Mouse (Mus musculus) heart, embryonic 16.5 days (tissue): Measurements from ENCODE around the gene Tmem123. TPM values are rescaled to one million over a fixed set of nuclear protein-coding genes. Genes with fewer than 3 reads are reported as not detected.

Source experiments
- ATAC-seq: fragments of 200-750 bp; cut with Nextera tagmentation; replicated peaks from 2 replicates; pipeline ENCODE4 v1.8.0; 2017; ENCODE audit warnings: moderate number of reproducible peaks; ENCODE audit not compliant: insufficient read depth, low FRiP score; ENCODE audit errors: extremely low read depth
- H3K27ac ChIP-seq: fragments of 300-500 bp; sonication (generic); 2 replicates; pipeline ENCODE4 v1.5.1; 2014; ENCODE audit warnings: mild to moderate bottlenecking, low read length, control low read depth, moderate library complexity
- H3K27me3 ChIP-seq: fragments of 300-500 bp; sonication (generic); 2 replicates; pipeline ENCODE4 v1.6.1; 2014; ENCODE audit warnings: low read length, mixed read lengths; ENCODE audit not compliant: control insufficient read depth, insufficient read depth
- H3K36me3 ChIP-seq: fragments of 300-500 bp; sonication (generic); 2 replicates; pipeline ENCODE4 v1.6.1; 2014; ENCODE audit not compliant: control insufficient read depth, insufficient read depth
- H3K4me1 ChIP-seq: fragments of 300-500 bp; sonication (generic); 2 replicates; pipeline ENCODE4 v1.6.1; 2014; ENCODE audit warnings: low read length, mixed read lengths; ENCODE audit not compliant: control insufficient read depth, insufficient read depth
- H3K4me2 ChIP-seq: fragments of 300-500 bp; sonication (generic); 2 replicates; pipeline ENCODE4 v1.6.1; 2014; ENCODE audit warnings: low read depth, mild to moderate bottlenecking, control low read depth, low read length
- H3K4me3 ChIP-seq: fragments of 300-500 bp; sonication (generic); 2 replicates; pipeline ENCODE4 v1.5.1; 2014; ENCODE audit warnings: mild to moderate bottlenecking, control low read depth, low read length
- H3K9ac ChIP-seq: fragments of 300-500 bp; sonication (generic); 2 replicates; pipeline ENCODE4 v1.6.1; 2014; ENCODE audit warnings: low read length, control low read depth
- H3K9me3 ChIP-seq: fragments of 300-500 bp; sonication (generic); replicated peaks from 2 replicates; pipeline ENCODE4 v1.6.1; 2016; ENCODE audit warnings: low read length; ENCODE audit not compliant: control insufficient read depth
- WGBS: fragments of 180-500 bp; shearing (Covaris S2); extraction: QIAGEN DNeasy Blood & Tissue Kit; methylation state at CpG from one replicate; pipeline ENCODE4 v1.1.7; 2014; 5-methylcytosine and 5-hydroxymethylcytosine counted together
- polyA plus RNA-seq: library from polyadenylated mRNA; unstranded; fragments of >200 nt; fragmentation: Nextera tagmentation; extraction: Ambion mirVana; gene quantifications from 2 replicates; pipeline ENCODE4 v1.2.1, GENCODE M21; 2015

Gene Tmem123
- polyA plus RNA-seq, 1 experiment from 2014 or later = 104 TPM

DNA sequence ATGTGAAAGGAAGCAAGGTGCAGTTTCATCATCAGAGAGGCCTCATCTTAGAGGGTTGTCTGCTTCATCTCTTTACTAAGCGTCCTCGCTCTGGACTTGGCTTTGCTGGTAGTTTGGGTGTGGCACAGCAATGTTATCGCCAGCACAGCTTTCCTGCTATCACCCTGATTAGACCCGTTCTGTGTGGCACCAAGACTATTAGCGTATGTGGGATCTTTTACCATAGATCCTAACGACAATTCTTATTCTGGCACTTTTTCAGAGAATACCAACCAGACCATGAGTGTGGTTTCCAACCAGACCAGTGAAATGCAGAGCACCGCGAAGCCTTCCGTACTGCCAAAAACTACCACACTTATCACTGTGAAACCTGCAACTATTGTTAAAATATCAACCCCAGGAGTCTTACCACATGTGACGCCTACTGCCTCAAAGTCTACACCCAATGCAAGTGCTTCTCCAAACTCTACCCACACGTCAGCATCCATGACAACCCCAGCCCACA lies 26.8 kb downstream of the Tmem123 start:
- Histone ChIP-seq H3K4me1 (no peaks in the 10 kb centered on the region), H3K36me3 (peaks cover 26% of the 10 kb centered on the region)
- WGBS = 87% methylated on average over 11 of the region's 11 CpGs

GRCm38 (mm10) chr9:7793561-7793960 lies 29.7 kb downstream of the Tmem123 start:
- H3K4me3 ChIP-seq = no peak overlapping the region
- no peak overlapping the region for H3K27ac ChIP-seq
- peaks cover 26% of the 10 kb centered on the region for H3K36me3 ChIP-seq
- H3K9ac ChIP-seq = no peak overlapping the region
- H3K4me2 ChIP-seq = no peak overlapping the region
- no peaks in the 10 kb centered on the region for H3K4me1 ChIP-seq
- H3K27me3 ChIP-seq = no peaks in the 10 kb centered on the region
- whole genome bisulfite sequencing = 88% methylated on average over 2 of the region's 2 CpGs
- no peak for ATAC-seq
- no peaks in the 10 kb centered on the region for H3K9me3 ChIP-seq

More for the DNA sequence above, 26.8 kb downstream of the Tmem123 start:
- Histone ChIP-seq H3K27ac (no peak overlapping the region), H3K27me3 (no peaks in the 10 kb centered on the region), H3K4me3 (no peak overlapping the region), H3K9ac (no peak overlapping the region), H3K9me3 (no peaks in the 10 kb centered on the region), H3K4me2 (no peak overlapping the region)
- no peak for ATAC-seq

DNA sequence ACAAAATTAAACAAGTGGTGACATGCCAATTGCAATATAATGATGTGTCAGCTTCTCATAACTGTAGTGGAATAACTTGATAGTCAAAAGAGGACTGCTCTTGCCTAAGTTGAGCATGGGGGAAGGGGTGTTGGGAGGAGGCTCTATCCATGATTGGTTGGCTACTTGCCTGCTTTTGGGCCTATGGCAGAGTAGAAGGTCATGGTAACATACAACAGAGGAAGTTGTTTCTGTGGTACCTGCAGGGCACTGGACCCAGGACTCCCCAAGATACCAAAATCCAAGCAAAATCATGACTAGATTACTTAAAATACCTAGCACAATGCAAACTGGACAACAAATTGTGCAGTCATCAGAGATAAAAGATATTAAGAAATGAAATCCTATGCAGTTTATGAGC lies 31.7 kb downstream of the Tmem123 start:
- no peaks in the 10 kb centered on the region for H3K4me1 ChIP-seq
- no peak overlapping the region for H3K9ac ChIP-seq
- no peak overlapping the region for H3K27ac ChIP-seq
- no peaks in the 10 kb centered on the region for H3K27me3 ChIP-seq
- no peak overlapping the region for H3K4me3 ChIP-seq
- no peak overlapping the region for H3K4me2 ChIP-seq
- H3K36me3 ChIP-seq = peaks cover 25% of the 10 kb centered on the region
- ATAC-seq = no peak
- no peaks in the 10 kb centered on the region for H3K9me3 ChIP-seq

GRCm38 (mm10) chr9:7796129-7796864 lies 32.5 kb downstream of the Tmem123 start:
- Histone ChIP-seq H3K4me1 (no peaks in the 10 kb centered on the region), H3K27me3 (no peaks in the 10 kb centered on the region), H3K36me3 (peaks cover 18% of the 10 kb centered on the region), H3K4me2 (no peak overlapping the region), H3K9ac (no peak overlapping the region), H3K27ac (no peak overlapping the region), H3K9me3 (no peaks in the 10 kb centered on the region), H3K4me3 (no peak overlapping the region)
- no peak for ATAC-seq
- 76% methylated on average over 6 of the region's 6 CpGs for WGBS

GRCm38 (mm10) chr9:7797542-7797941 lies 33.7 kb downstream of the Tmem123 start:
- H3K4me2 ChIP-seq = no peak overlapping the region
- 94% methylated on average over 2 of the region's 2 CpGs for WGBS
- H3K27me3 ChIP-seq = no peaks in the 10 kb centered on the region
- H3K9ac ChIP-seq = no peak overlapping the region
- no peak for ATAC-seq
- peaks cover 8% of the 10 kb centered on the region for H3K36me3 ChIP-seq
- no peak overlapping the region for H3K4me3 ChIP-seq
- no peaks in the 10 kb centered on the region for H3K9me3 ChIP-seq
- H3K4me1 ChIP-seq = no peaks in the 10 kb centered on the region
- H3K27ac ChIP-seq = no peak overlapping the region

- Histone ChIP-seq H3K27ac (no peak overlapping the region), H3K9ac (no peak overlapping the region), H3K4me2 (no peak overlapping the region), H3K9me3 (no peaks in the 10 kb centered on the region), H3K36me3 (0 out of 2 replicates have a peak, but pooled peaks cover 2% of the 10 kb centered on the region), H3K4me3 (no peak overlapping the region), H3K4me1 (no peaks in the 10 kb centered on the region), H3K27me3 (no peaks in the 10 kb centered on the region)
- WGBS = 93% methylated on average over 3 of the region's 3 CpGs
- no peak for ATAC-seq
Observed at GRCm38 (mm10) chr9:7798555-7798954, 34.7 kb downstream of the Tmem123 start.

GRCm38 (mm10) chr9:7805101-7805506 lies 41.3 kb downstream of the Tmem123 start:
- WGBS = 72% methylated on average over 3 of the region's 5 CpGs
- H3K36me3 ChIP-seq = no peaks in the 10 kb centered on the region
- no peak overlapping the region for H3K4me3 ChIP-seq
- no peak overlapping the region for H3K4me2 ChIP-seq
- H3K27me3 ChIP-seq = no peaks in the 10 kb centered on the region
- H3K4me1 ChIP-seq = no peaks in the 10 kb centered on the region
- no peak overlapping the region for H3K27ac ChIP-seq
- no peak overlapping the region for H3K9ac ChIP-seq
- H3K9me3 ChIP-seq = no peaks in the 10 kb centered on the region
- no peak for ATAC-seq

GRCm38 (mm10) chr9:7822758-7823157 lies 58.9 kb downstream of the Tmem123 start:
- Histone ChIP-seq H3K4me1 (no peaks in the 10 kb centered on the region), H3K4me3 (no peak overlapping the region), H3K27ac (no peak overlapping the region), H3K27me3 (no peaks in the 10 kb centered on the region), H3K36me3 (peaks cover 28% of the 10 kb centered on the region), H3K9me3 (no peaks in the 10 kb centered on the region), H3K4me2 (no peak overlapping the region), H3K9ac (no peak overlapping the region)
- no peak for ATAC-seq
- 70% methylated on average over 3 of the region's 3 CpGs for WGBS

- no peak overlapping the region for H3K4me2 ChIP-seq
- peaks cover 7% of the 10 kb centered on the region for H3K4me1 ChIP-seq
- no peak overlapping the region for H3K9ac ChIP-seq
- H3K36me3 ChIP-seq = peaks cover 14% of the 10 kb centered on the region
- H3K27me3 ChIP-seq = no peaks in the 10 kb centered on the region
- H3K4me3 ChIP-seq = no peak overlapping the region
- 78% methylated on average over 5 of the region's 5 CpGs for WGBS
- no peaks in the 10 kb centered on the region for H3K9me3 ChIP-seq
- ATAC-seq = no peak
- H3K27ac ChIP-seq = no peak overlapping the region
Observed at GRCm38 (mm10) chr9:7824916-7825315, 61.1 kb downstream of the Tmem123 start.
